Mouse (Mus musculus): ENCODE results near the gene Notch2. TPM values are rescaled to one million over a fixed set of nuclear protein-coding genes. Genes with fewer than 3 reads are reported as not detected.
"Not testable (repeated sequence)": the region's sequence is repeated elsewhere in the genome, so short reads cannot be mapped to it uniquely, and the experiment has no call there.

Gene Notch2
- polyA plus RNA-seq, 1 experiment = 23.1 TPM

DNA sequence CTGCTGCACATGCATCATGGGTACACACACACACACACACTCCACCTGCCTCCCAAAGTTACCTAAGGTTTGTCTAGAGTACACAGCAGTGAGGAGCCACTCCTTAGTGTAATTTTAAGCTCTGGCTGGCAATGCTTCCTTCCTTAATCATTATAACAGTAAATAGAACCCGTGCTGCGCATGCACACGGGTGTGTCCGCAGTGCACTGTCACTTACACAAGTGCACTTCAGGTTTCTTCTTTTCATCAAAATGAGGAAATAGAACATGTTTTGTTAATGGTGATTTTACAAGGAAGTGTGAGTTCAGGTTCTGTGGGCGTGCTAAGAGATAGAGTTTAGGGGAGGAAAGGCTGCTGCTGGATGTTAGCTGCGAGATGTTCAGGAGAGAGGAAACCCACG, 17.8 kb downstream of the Notch2 start:
- no peak for DNase-seq (ENCODE audit: low spot score)

DNA sequence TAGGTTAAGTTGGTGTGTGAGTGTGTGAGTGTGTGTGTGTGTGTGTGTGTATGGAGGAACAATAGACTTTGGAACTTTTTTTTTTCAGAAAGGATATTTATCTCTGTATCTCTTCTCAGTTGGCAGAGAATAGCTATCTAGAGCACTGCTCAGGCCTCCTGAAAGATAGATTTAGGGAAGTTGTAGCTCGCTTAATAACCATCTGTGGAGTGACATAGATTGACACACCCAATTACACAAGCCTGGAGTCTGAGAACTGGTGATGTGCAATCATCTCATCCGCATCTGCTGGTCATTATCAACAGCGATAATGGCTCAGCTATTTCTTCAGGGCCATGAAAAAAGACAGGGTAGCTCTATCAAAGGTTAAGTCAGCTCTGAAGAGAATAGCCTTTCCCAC, 18.9 kb downstream of the Notch2 start:
- no peak for DNase-seq (ENCODE audit: low spot score)

DNA sequence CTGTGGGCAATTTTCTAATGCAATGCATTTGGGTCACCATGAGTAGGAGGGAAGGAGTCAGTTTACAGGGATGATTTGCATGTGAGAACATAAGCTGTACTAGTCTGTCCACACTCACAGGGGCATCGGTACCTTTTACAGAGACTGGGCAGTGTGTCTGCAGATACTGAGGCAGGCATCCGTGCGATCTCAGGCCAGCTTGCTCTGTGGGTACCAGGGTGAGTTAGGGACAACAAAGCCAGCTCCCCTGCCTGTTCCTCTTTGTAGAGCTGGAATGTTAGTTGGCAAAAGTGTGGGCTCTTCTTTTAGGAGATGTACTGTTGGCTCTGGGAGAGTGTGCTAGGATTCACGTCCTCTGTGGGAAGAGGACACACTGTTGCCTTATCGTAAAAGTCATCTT, 19.6 kb downstream of the Notch2 start:
- no peak for DNase-seq (ENCODE audit: low spot score)

DNA sequence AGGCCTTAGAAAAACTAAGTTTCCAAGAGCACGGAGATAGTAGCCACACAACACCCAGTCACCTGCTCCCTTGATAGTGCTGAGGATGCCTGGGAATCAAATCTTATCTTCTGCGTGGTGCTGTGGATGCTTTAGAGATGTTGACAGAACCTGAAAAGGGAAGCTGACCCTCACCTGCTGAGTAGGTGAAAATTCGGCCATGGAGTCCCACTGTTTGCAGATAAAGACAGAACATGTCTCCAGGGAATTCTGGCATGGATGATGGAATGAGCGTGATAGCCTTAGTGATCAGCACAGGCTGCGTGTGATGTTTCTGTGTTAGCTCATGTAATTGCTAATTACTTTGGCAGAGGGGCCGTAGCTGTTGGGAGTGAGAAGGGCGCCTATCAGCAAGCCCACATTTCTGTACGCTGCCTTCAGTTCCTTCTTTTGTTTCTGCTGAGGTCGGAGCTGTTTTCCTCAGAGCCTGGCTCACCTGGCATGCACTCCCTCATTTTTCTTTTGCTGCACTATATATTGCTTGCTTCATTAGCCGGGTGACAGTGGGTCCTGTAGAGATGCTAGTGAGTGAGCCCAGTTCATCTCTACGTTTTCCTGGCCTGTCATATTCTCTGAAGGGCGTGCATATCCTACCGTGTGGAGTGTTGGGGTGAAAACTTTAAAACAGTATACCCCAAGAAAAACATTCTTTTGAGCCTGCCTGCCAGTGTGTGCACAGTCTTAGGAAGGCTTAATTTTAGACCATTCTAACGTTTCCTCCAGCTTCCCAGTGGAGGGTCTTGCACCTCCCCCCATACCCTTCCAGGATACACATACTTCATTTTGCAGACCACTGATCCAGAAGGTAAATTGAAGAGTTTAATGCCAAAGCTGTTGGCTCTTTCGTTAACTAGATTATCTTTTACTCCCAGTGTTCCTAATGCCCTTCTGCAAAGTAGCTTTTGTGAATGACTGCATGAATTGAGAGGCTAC, 21.6 kb downstream of the Notch2 start:
- no peak for DNase-seq (ENCODE audit: low spot score)

DNA sequence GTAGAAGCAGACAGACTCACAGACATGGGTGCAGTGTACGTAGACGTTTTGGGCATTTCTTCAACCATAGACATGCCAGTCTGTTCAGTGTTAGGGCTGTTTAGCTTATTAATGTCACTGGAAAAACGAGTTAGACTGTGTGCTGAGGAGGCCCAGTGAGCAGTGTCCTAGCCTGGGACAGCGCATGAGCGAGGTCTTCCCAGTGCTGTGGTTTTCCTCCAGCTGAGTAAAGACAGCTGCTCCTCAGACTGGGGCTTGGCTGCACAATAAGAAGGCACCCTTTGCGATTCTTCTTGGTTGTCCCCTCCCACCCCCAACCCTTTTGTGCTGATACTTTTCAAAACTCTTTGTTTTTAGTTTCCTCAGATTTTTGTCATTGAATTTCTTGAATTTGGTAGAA, 22.8 kb downstream of the Notch2 start:
- no peak for DNase-seq (ENCODE audit: low spot score)

DNA sequence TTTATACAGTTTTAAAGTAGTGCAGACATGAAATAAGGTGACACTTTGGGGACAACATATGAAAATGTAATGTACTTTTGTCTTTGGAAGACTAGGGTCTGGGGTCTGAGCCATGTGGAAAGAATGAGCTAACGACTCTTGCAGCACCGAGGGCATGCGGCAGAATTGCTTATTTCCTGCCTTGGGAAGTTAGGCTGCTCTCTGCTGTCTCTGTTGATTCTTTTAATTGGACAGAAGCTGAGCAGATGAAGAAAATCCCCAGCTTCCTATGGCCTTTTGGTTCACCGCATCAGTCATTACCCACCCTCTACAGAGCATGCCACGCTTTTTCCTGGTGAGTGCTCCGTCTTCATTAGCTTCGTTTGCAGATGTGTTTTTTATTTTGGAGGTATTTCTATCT, 23.8 kb downstream of the Notch2 start:
- DNase-seq (ENCODE audit: low spot score) = no peak

DNA sequence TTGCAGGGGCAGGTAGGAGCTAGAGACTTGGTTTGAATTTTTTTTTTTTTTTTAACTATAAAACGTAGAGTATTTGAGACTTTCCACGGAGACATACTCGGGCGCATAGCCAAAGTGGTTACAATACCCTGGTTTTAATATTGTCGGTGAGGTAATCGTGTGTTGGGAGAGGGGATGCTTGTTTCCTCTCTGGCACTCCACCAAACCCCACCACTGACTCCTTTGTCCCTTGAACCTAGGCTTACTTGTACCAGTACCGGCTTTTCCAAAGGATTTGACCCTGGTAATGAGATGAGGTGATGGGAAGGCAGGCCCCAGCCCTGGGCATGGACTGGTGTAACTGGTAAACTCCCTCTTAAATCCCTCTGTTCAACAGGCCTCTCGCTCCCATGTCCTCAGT, 25.3 kb downstream of the Notch2 start:
- no peak for DNase-seq (ENCODE audit: low spot score)

DNA sequence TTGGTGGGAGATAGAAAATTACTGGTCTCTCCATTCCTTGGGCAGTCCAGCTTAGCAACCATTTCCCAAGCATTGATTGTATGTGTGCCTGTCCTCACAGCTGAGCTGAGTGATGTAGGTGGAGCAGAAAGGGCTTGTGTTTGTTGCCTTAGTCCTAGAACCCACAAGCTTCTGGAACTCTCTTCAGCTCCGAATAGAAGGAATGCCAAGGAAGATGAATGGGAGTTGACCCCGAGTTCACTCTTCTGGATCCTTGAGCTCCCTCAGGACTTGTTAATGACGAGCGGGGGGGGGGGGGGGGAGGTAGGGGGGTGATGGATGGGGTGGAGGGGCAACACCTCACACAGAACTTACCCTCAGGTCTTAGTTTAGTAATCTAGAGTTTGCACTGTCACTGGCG, 25.9 kb downstream of the Notch2 start:
- no peak for DNase-seq (ENCODE audit: low spot score)

DNA sequence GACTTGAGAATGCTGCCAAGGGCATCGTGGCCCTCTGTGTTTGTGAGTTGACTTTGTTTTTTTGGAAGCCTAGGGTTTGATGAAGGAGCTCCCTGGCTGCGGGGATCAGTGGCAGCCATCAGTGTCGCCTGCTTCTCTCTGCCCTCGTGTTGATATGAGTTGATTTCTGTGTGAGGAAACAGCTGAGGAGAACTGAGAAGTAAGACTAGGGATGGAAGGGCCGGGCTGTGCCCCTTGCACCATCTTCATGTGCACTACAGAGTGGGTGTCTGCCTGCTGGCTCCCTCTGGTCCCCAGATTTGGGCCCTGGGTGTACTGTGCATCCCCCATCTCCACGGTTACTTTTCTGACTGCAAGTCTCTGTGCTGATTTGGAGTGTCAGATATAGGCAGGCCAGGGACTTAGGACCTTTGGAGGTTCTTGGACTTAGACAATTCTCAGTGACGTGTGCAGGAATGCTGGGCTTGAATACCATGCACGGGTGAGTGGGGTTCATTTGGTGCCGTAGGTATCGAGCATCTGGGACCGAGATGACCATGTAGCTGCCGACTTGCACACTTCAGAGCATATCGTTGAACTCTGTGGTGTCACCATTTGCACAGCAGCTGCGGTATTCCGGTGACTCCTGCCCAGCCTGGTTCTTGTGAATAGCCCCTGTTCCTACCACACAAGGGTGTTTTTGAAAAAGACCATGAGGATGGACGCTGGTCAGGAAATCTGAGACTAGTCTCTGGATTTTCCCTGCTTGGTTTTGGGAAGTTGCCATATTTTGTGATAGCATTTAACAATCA, 26.5 kb downstream of the Notch2 start:
- DNase-seq (ENCODE audit: low spot score) = no peak

DNA sequence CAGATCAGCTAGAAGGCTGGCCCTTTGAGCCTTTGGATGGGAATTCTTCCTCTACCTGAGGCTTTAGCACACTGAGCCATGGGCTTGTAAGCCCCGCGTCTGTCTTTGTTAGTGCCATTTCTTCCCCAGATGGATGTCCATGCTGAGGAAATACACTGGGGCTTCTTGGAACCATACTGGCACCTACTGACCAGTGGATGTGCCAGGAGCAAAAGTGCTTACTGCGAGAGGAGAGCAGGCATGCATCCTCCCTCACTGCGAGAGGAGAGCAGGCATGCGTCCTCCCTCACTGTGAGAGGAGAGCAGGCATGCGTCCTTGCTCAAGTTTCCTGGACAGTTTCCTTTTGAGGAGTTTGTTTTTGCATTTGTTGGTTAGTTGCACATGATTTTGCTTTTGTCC, 27.5 kb downstream of the Notch2 start:
- no peak for DNase-seq (ENCODE audit: low spot score)

DNA sequence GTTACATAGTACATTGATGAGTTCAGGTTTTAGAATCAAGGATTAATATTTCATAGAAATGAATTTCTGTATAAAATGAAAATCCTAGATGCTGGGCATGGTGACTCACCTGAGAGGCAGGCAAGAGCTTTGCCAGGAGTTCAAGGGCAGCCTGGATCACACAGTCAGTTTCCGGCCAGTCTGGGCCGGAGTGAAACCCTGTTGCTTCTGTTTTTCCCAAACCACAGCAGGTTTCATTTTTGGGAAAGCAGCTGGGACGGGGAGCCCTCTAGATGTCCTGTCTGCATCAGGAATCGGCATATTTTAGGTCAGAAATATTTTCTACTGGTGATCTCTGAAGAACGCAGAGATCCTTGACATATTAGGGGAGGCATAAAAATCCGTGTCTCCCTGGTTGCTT, 29.0 kb downstream of the Notch2 start:
- no peak for DNase-seq (ENCODE audit: low spot score)

DNA sequence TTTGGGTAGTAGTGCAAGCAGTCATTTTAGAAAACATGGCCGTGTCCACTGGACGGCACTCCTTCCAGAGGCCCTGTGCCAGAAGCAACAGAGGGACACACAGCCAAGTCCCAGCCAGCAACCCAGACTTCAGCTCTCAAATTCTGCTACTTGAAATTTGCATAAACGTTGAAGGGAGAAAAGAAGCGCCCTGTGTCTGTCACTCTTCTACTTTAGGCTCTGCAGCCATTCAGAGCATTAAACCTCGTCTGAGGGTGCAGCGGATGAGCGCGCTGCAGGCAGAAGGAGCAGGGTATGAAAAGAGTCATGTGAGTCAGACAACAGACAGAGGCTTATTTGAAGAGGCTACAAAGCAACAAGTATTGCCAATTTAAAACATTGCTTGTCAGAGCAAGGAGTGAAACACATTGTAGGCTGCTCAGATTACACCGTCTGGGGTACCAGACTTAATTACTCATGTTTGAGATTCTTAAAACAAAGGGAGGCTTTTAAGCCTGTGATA, 29.7 kb downstream of the Notch2 start:
- DNase-seq (ENCODE audit: low spot score) = no peak

DNA sequence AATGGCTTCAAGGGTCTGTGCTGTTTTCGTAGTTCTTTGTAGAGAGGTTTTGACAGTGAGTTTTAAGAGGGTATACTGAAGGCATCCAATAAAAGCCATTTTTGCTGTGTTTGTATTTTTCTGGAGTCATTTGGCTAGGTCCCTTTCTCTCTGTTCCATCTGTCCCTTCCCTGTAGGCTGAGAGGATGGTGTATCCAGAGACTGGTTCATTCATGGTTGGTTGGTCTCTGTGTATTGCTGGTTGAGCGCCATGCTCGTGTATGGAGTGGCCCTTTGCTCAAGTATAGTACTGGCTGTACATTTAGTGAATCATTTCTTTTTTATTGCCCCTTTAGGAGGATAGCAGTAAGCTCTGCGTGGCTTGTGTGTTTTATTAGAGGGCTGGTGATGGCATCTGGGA, 30.3 kb downstream of the Notch2 start:
- DNase-seq (ENCODE audit: low spot score) = no peak

DNA sequence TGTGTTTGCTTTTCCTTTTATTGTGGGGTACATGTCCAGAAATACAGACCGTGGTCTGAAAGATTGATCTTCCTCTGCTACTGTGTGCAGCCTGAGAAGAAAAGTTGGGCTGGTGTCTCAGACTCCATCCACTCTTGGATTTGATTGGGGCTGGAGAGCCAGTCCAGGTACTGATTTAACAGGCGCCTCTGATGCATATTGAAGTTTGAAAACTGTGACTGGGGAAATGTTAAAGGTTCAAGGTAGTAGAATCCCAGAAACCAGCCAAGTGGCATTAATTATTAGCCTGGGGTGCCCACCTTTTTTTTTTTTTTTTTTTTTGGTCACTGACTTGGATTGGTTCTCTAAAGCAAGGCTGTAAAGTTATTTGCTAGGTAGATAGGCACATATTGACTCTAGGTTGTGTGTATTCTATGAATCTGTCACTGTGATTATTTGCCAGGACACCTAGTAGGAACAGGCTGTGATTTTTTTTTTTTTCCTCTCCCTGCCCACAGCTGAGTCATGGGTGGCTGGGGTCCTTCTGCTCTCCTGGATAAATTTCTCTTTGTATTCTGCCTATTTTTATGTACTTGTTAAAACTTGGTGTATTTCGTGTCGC, 31.5 kb downstream of the Notch2 start:
- no peak for DNase-seq (ENCODE audit: low spot score)

DNA sequence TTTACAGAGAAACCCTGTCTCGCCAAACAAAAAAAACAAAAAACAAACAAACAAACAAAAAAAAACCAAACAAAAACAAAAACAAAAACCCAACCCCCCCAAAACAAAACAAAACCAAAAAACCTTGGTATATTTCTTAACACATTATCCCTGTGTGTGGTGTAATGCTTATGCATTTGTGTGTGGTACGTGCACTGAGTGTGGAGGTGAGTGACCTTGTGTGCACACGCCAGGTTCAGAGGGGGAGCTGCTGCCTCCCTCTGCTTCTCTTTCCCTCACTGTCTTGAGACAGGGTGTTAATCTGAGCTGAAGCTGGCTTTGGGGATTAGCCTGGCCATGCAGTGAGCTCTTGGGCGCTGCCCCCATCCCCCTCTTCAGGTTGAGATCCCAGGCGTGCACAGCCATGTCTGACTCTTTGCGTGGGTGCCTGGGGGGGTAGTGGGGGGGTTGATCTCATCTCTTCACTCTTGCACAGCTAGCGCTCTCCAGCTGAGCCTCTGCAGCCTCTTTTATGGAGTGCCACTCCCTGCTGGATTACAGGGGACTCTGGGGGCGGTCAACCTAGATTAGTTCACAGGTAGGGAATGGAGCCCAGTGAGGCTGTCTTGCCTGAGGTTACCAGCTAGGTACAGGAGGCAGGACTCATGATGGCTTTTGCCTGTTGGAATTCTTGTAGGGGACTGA, 32.3 kb downstream of the Notch2 start:
- no peak for DNase-seq (ENCODE audit: low spot score)

DNA sequence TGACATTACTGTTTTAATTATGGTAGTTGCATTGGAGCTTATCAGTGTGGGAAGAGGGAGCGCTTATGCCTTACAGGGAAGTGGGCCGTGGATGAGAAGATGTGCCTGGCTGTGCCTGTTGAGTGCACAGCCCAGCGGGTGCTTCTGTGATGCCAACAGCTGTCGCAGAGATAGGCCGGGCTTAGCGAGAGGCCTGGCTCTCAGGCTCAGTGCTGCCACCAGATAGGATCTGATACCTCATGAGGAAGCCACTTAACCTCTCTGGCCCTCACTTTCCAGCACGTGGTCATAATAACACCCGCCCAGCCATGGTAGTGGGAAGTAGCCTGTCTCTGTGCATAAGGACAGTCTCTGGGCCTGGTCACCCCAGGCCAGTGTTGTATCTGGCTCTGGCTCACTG, 33.0 kb downstream of the Notch2 start:
- DNase-seq (ENCODE audit: low spot score) = no peak

DNA sequence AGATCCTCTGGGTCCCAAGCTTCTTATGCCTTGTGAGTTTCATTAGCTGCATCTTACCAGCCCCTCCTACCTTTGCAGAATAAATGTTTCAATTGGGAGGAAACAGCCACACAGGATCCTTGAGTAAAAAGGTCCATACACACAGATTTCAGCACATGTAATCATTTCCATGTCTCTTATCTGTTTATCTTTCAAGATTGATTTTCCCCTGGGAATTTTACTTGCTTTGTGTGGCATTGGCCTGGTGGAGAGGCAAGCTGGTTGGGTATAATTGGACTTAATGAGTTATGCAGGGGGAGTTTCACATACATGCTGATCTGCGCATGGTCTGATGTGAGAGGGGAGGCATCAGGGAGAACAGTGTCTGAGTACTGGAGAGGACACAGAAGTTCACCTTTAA, 36.3 kb downstream of the Notch2 start:
- DNase-seq (ENCODE audit: low spot score) = no peak

DNA sequence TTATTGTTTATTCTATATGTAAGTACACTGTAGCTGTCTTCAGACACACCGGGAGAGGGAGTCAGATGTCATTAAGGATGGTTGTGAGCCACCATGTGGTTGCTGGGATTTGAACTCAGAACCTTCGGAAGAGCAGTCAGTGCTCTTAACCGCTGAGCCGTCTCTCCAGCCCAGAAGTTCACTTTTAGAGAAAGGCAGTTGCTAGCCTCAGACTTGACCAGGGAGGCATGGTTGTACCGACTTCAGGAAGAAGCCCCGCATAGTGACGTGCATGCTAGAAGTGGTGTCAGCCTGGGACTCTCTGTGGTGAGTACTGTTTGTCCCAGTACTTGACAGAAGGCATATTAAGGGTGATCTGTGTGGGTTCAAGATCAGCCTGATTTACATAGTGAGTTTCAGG, 36.8 kb downstream of the Notch2 start:
- not testable (repeated sequence) for DNase-seq (ENCODE audit: low spot score)

DNA sequence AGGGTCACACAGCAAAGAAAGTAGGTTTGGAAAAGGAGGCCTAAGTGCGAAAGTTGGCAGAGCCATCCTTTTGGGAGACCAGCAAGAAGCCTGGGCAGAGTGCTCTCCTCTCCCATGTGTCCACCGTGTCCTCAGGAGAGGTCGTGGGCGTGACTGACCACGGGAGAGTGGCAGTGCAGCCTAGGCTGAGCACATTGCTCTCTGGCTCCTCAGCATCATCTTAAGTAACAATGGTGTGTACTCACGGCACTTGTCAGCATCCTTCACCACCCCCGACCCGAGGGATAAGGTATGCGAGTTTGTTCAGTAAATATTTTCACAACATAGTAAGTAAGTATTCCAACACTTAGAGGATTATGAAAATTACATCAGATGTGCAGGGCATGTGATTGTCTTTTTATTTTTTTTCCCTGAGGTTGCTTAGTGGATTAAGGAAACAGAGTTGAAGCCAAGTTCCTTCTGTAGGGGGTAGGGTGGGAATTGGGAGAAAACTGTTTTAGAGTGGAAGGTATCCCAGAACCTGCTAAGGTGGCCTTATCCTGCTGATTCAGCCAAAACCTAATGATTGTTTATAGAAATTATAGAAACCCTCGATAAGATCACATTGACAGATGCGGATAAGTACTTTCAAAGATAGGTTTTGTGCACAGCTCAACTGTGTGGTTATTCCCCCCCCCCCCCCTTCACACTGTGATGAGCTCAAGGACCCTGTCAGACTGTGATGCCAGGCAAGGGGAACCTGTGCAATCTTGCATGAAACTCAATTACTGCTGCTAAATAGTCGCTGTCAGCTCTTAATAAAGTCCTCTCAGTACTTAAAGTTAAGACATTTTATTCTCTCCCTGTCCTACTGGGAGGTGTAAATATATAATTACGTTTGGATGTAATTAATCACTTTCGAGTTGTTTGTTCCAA, 37.4 kb downstream of the Notch2 start:
- no peak for DNase-seq (ENCODE audit: low spot score)

DNA sequence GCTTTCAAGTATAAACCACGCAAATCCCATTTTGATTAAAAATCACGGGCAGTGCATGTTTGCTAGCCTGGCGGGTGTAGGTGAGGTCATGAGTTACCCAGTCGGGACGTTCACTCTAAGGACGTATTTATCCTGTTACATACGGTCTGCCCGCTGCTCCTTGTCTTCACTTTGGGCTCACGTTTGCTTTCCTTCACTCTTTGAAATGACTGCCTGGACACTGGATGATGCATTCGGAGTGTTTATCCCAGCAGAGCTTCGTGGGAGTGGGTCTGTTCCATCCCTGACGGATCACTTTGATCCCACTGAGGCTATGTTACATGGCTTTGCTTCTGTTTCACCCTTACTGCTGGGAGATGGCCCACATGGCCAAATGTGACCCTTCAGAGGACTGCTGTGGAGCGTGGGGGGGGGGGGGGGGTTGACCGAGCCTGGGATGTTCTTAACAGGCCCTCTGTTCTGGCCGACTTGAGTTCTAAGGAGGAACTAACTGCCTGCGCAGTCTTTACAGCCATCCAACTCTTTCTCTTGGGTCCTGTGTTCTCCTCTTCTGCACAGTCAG, 38.2 kb downstream of the Notch2 start:
- no peak for DNase-seq (ENCODE audit: low spot score)

Data from urinary bladder, adult 2 months (tissue).